Mouse (Mus musculus): Measurements from ENCODE around the gene Cnksr3.

The Cnksr3 gene

GRCm38 (mm10) chr10:7211696-7212482 lies at the start of gene Cnksr3:
Cnksr3 (minus strand) TSS chr10:7212237.
- DNase-seq (ENCODE audit: low spot score in 2 of 2): peak; percentile 64 to 84

- no peak for DNase-seq (ENCODE audit: low spot score in 2 of 2)
These were observed 48.4 kb upstream of the Cnksr3 start for GRCm38 (mm10) chr10:7260166-7261108.

- no peak for DNase-seq (ENCODE audit: low spot score in 2 of 2)
These were observed 46.6 kb upstream of the Cnksr3 start for GRCm38 (mm10) chr10:7258607-7259006.

- DNase-seq (ENCODE audit: low spot score in 2 of 2): no peak
These were observed 38.4 kb upstream of the Cnksr3 start for GRCm38 (mm10) chr10:7250455-7250854.

GRCm38 (mm10) chr10:7234601-7235000 lies 22.6 kb upstream of the Cnksr3 start:
- DNase-seq (ENCODE audit: low spot score in 2 of 2): no peak

- no peak for DNase-seq (ENCODE audit: low spot score in 2 of 2)
These were observed 5.6 kb upstream of the Cnksr3 start for GRCm38 (mm10) chr10:7217551-7218127.

GRCm38 (mm10) chr10:7214718-7215117 lies 2.7 kb upstream of the Cnksr3 start:
- no peak for DNase-seq (ENCODE audit: low spot score in 2 of 2)

GRCm38 (mm10) chr10:7213066-7213630 lies 1.1 kb upstream of the Cnksr3 start:
- no peak for DNase-seq (ENCODE audit: low spot score in 2 of 2)

- no peak for DNase-seq (ENCODE audit: low spot score in 2 of 2)
These were observed 500 bp upstream of the Cnksr3 start for GRCm38 (mm10) chr10:7212537-7212936.

- peak in 1 of 2 experiments; percentile 42 for DNase-seq (ENCODE audit: low spot score in 2 of 2)
These were observed 894 bp downstream of the Cnksr3 start for GRCm38 (mm10) chr10:7210991-7211695.

GRCm38 (mm10) chr10:7209691-7210455 lies 2.2 kb downstream of the Cnksr3 start:
- no peak for DNase-seq (ENCODE audit: low spot score in 2 of 2)

- DNase-seq (ENCODE audit: low spot score in 2 of 2): no peak
These were observed 3.1 kb downstream of the Cnksr3 start for GRCm38 (mm10) chr10:7208859-7209441.

- DNase-seq (ENCODE audit: low spot score in 2 of 2): no peak
These were observed 4.7 kb downstream of the Cnksr3 start for GRCm38 (mm10) chr10:7207301-7207700.

GRCm38 (mm10) chr10:7206571-7206970 lies 5.5 kb downstream of the Cnksr3 start:
- no peak for DNase-seq (ENCODE audit: low spot score in 2 of 2)

- no peak for DNase-seq (ENCODE audit: low spot score in 2 of 2)
These were observed 6.5 kb downstream of the Cnksr3 start for GRCm38 (mm10) chr10:7205576-7205975.

GRCm38 (mm10) chr10:7204953-7205352 lies 7.1 kb downstream of the Cnksr3 start:
- DNase-seq (ENCODE audit: low spot score in 2 of 2): no peak

- DNase-seq (ENCODE audit: low spot score in 2 of 2): no peak
These were observed 9.5 kb downstream of the Cnksr3 start for GRCm38 (mm10) chr10:7202576-7202975.

GRCm38 (mm10) chr10:7200665-7201064 lies 11.4 kb downstream of the Cnksr3 start:
- DNase-seq (ENCODE audit: low spot score in 2 of 2): no peak

- no peak for DNase-seq (ENCODE audit: low spot score in 2 of 2)
These were observed 13.8 kb downstream of the Cnksr3 start for GRCm38 (mm10) chr10:7198201-7198600.

GRCm38 (mm10) chr10:7197733-7198132 lies 14.3 kb downstream of the Cnksr3 start:
- no peak for DNase-seq (ENCODE audit: low spot score in 2 of 2)
